Comparison of ENCODE assay signal across 8 mouse cellular contexts in genomic region chr5:69557404-69557935, GRCm38 (mm10). TPM values are rescaled to one million over a fixed set of nuclear protein-coding genes. Genes with fewer than 3 reads are reported as not detected.
A peak's percentile ranks its signal among the peaks of the same experiment; 100 is the strongest.
DNase-seq lines count a peak whose midpoint lies in the region; ATAC-seq and TF ChIP-seq lines count a peak whose summit lies in the region.

No protein-coding gene starts in this region.

- peak overlapping the region; percentile 97 for H3K9ac ChIP-seq in limb, embryonic 11.5 days (ENCODE audit: low read length)
- H3K9ac ChIP-seq in neural tube, embryonic 13.5 days: peak overlapping the region; percentile 91

- peak overlapping the region; percentile 14; the same call in 1 of the 2 replicates for H3K27ac ChIP-seq in embryonic fibroblast, embryonic 13.5 days (ENCODE audit: insufficient read depth, low read length)
- peak overlapping the region; percentile 59; the same call in 1 of the 2 replicates for H3K27ac ChIP-seq in limb, embryonic 11.5 days (replicated peaks; ENCODE audit: low read depth, low read length)
- peak overlapping the region; percentile 96 for H3K27ac ChIP-seq in neural tube, embryonic 13.5 days (replicated peaks)

- peak; percentile 11; the same call in 1 of the 2 replicates for ATAC-seq in limb, embryonic 11.5 days (ENCODE audit: insufficient number of reproducible peaks, low FRiP score, low TSS enrichment, low read depth)
- peak; percentile 28; the same call in 1 of the 2 replicates for ATAC-seq in neural tube, embryonic 13.5 days (ENCODE audit: low read depth)

- peak overlapping the region; percentile 56 for H3K4me2 ChIP-seq in limb, embryonic 11.5 days (ENCODE audit: low read depth, severe bottlenecking)
- H3K4me2 ChIP-seq in neural tube, embryonic 13.5 days: peak overlapping the region; percentile 70

- peak; percentile 14 for DNase-seq in adrenal gland, postnatal 14 days
- no peak for DNase-seq in adrenal gland, adult 8-10 months
- peak; percentile 9 for DNase-seq in right cerebral cortex, postnatal 4 days
- no peak for DNase-seq in right cerebral cortex, postnatal 14 days
- peak; percentile 49 for DNase-seq in limb, embryonic 11.5 days (ENCODE audit: low spot score)
- DNase-seq in layer of hippocampus, adult 9-11 months: no peak

- H3K4me3 ChIP-seq in embryonic fibroblast, embryonic 13.5 days (ENCODE audit: insufficient read depth, low read length): peak overlapping the region; percentile 89
- H3K4me3 ChIP-seq in limb, embryonic 11.5 days (ENCODE audit: low read depth, low read length): peak overlapping the region; percentile 83
- H3K4me3 ChIP-seq in neural tube, embryonic 13.5 days: peak overlapping the region; percentile 86

- whole genome bisulfite sequencing in limb, embryonic 11.5 days: 11% methylated on average over 16 of the region's 16 CpGs
- 8% methylated on average over 16 of the region's 16 CpGs for WGBS in neural tube, embryonic 13.5 days

- TF ChIP-seq CTCF in embryonic fibroblast, embryonic 13.5 days (IDR thresholded peaks at IDR 0.05; ENCODE audit: borderline replicate concordance, insufficient read depth, low read length): no peak

- no peaks in the 10 kb centered on the region for H3K27me3 ChIP-seq in limb, embryonic 11.5 days (ENCODE audit: control insufficient read depth, insufficient read depth, low read length)
- H3K27me3 ChIP-seq in neural tube, embryonic 13.5 days: no peaks in the 10 kb centered on the region

- H3K9me3 ChIP-seq in limb, embryonic 11.5 days (ENCODE audit: control insufficient read depth, low read length): no peaks in the 10 kb centered on the region
- no peaks in the 10 kb centered on the region for H3K9me3 ChIP-seq in neural tube, embryonic 13.5 days

- no peaks in the 10 kb centered on the region for H3K4me1 ChIP-seq in embryonic fibroblast, embryonic 13.5 days (ENCODE audit: control insufficient read depth, insufficient read depth, low read length)
- H3K4me1 ChIP-seq in limb, embryonic 11.5 days (ENCODE audit: control insufficient read depth, insufficient read depth, low read length): no peaks in the 10 kb centered on the region; the same call in 1 of the 2 replicates
- H3K4me1 ChIP-seq in neural tube, embryonic 13.5 days (replicated peaks): peaks cover 10% of the 10 kb centered on the region

- no peaks in the 10 kb centered on the region for H3K36me3 ChIP-seq in limb, embryonic 11.5 days (ENCODE audit: control insufficient read depth, insufficient read depth, low read length)
- peaks cover 20% of the 10 kb centered on the region for H3K36me3 ChIP-seq in neural tube, embryonic 13.5 days

- TF ChIP-seq POLR2A in embryonic fibroblast, embryonic 13.5 days (IDR thresholded peaks at IDR 0.05; ENCODE audit: low read depth, low read length): no peak

RNA-seq across cellular contexts. Expression of gene Guf1, which starts 0.7 kb away (rescaled TPM):
- total RNA-seq in adrenal gland, postnatal 14 days (2021): 29.4 and 29.9 TPM in 2 replicates
- total RNA-seq in adrenal gland, adult 8-10 months (2022): 10 to 100 TPM; 16.4 to 24.7 (median 19.5) TPM
- polyA plus RNA-seq in embryonic fibroblast, embryonic 13.5 days (2011; ENCODE audit: insufficient read length, low read depth, missing spikeins): 22.4 and 29.5 TPM in 2 replicates
- 47.9 and 54.2 TPM in 2 replicates for polyA plus RNA-seq in limb, embryonic 11.5 days (2014; fragmentation: Nextera tagmentation; extraction: Ambion mirVana)
- 50.7 and 52.0 TPM in 2 replicates for polyA plus RNA-seq in neural tube, embryonic 13.5 days (2015; fragmentation: Nextera tagmentation; extraction: Ambion mirVana)

RNA-seq across cellular contexts. Expression of gene Yipf7, which starts 15.0 kb away (rescaled TPM):
- 0.70 TPM in 1 of 2 replicates, not detected in the other for total RNA-seq in adrenal gland, postnatal 14 days (2021)
- total RNA-seq in adrenal gland, adult 8-10 months (2022): not detected
- not detected in 2 replicates for polyA plus RNA-seq in embryonic fibroblast, embryonic 13.5 days (2011; ENCODE audit: insufficient read length, low read depth, missing spikeins)
- polyA plus RNA-seq in limb, embryonic 11.5 days (2014; fragmentation: Nextera tagmentation; extraction: Ambion mirVana): not detected in 2 replicates
- not detected in 2 replicates for polyA plus RNA-seq in neural tube, embryonic 13.5 days (2015; fragmentation: Nextera tagmentation; extraction: Ambion mirVana)

RNA-seq across cellular contexts. Expression of gene Gnpda2, which starts 34.7 kb away (rescaled TPM):
- 23.3 and 27.3 TPM in 2 replicates for total RNA-seq in adrenal gland, postnatal 14 days (2021)
- total RNA-seq in adrenal gland, adult 8-10 months (2022): 10 to 100 TPM; 22.3 to 26.9 (median 23.6) TPM
- 32.3 and 35.3 TPM in 2 replicates for polyA plus RNA-seq in embryonic fibroblast, embryonic 13.5 days (2011; ENCODE audit: insufficient read length, low read depth, missing spikeins)
- 28.3 and 28.7 TPM in 2 replicates for polyA plus RNA-seq in limb, embryonic 11.5 days (2014; fragmentation: Nextera tagmentation; extraction: Ambion mirVana)
- 31.5 and 37.0 TPM in 2 replicates for polyA plus RNA-seq in neural tube, embryonic 13.5 days (2015; fragmentation: Nextera tagmentation; extraction: Ambion mirVana)

Comparison
In these comparisons a context has a peak if more than half of its experiments do, and no peak if none do; other contexts are left out.
1. DNase-seq: peak in adrenal gland, postnatal 14 days (single experiment), right cerebral cortex, postnatal 4 days (single experiment) and limb, embryonic 11.5 days (single experiment); none in adrenal gland, adult 8-10 months (single experiment), right cerebral cortex, postnatal 14 days (single experiment) and layer of hippocampus, adult 9-11 months (single experiment).
2. H3K27ac ChIP-seq: peak in every context shown above with its lines; median percentile 96 in neural tube, embryonic 13.5 days; 59 in limb, embryonic 11.5 days; 14 in embryonic fibroblast, embryonic 13.5 days.
3. Peak in every context shown above with its lines, with median percentiles within 50 percentile points of each other: H3K4me3 ChIP-seq.